Mouse (Mus musculus) liver, adult 2 months (tissue): Measurements from ENCODE around the gene Arl3.

Experiments used
- CTCF ChIP-seq: fragments of 200-500 bp; IDR thresholded peaks from 2 replicates; pipeline ENCODE4 v1.5.1; 2011; ENCODE audit warnings: low read depth, low read length, control low read depth
- POLR2A ChIP-seq: fragments of 200-500 bp; IDR thresholded peaks from 2 replicates; pipeline ENCODE4 v1.6.1; 2011; ENCODE audit warnings: low read length, control low read depth; ENCODE audit not compliant: insufficient read depth; ENCODE audit errors: extremely low read depth

DNA sequence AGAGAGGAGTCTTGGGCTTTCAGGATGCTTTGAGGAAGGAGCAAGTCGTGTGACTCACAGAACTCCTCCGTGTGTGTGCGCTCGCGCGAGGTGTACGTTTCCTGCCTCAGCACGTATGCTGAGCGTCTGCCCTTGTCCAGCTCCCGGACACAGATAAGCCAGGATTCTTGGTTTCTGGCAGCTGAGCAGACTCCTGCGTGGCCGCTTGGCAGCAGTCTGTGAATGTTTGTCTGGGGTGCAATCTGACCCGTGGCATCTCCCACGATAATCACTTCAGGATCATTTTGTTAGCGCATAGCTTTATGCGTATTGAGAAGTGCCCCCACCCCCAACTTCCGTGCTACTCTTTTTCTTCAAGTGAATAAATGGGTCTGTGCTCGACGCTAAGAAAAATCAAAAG is 46.0 kb upstream of the Arl3 start:
- TF ChIP-seq CTCF (no peak), POLR2A (no peak)
